ENCODE assay signal across 13 mouse cellular contexts in genomic region chr16:30645841-30646558, GRCm38 (mm10). TPM values are rescaled to one million over a fixed set of nuclear protein-coding genes. Genes with fewer than 3 reads are reported as not detected.
A peak's percentile ranks its signal among the peaks of the same experiment; 100 is the strongest.
DNase-seq lines count a peak whose midpoint lies in the region; ATAC-seq and TF ChIP-seq lines count a peak whose summit lies in the region.
"Had no signal": no experiment of that assay in that cellular context is flagged by ENCODE, and none has a peak within 500 bp of the region (broad histone marks: within the 10 kb centered on the region; RNA-seq: fewer than 3 reads in every experiment).

No protein-coding gene starts in this region.

- no peak for TF ChIP-seq POLR2A in CH12.LX (IDR thresholded peaks at IDR 0.05; ENCODE audit: low read depth, low read length)

- 23% methylated on average over 9 of the region's 9 CpGs for WGBS in kidney, embryonic 14.5 days
- 25% methylated on average over 9 of the region's 9 CpGs for WGBS in embryonic facial prominence, embryonic 15.5 days
- 40% methylated on average over 9 of the region's 9 CpGs for WGBS in heart, embryonic 11.5 days (ENCODE audit: insufficient replicate concordance)

- TF ChIP-seq RAD21 in CH12.LX (IDR thresholded peaks at IDR 0.05; ENCODE audit: low read depth, low read length) = peak; percentile 14

- H3K36me3 ChIP-seq in kidney, embryonic 14.5 days (ENCODE audit: control insufficient read depth, insufficient read depth, low read length) = no peaks in the 10 kb centered on the region
- no peaks in the 10 kb centered on the region for H3K36me3 ChIP-seq in CH12.LX (replicated peaks in 1 of 2; ENCODE audit: control insufficient read depth in 1 of 2, insufficient read depth in 1 of 2, low read length in 1 of 2)
- H3K36me3 ChIP-seq in embryonic facial prominence, embryonic 15.5 days = no peaks in the 10 kb centered on the region
- H3K36me3 ChIP-seq in heart, embryonic 11.5 days (ENCODE audit: control insufficient read depth, insufficient read depth, low read length) = no peaks in the 10 kb centered on the region
- H3K36me3 ChIP-seq: G1E; limb, embryonic 13.5 days had no signal

- DNase-seq in kidney, adult 9 months = peak; percentile 40
- DNase-seq in CH12.LX (ENCODE audit: extremely low read depth) (peak; percentile 96), adipocyte (ENCODE audit: low spot score) (peak; percentile 72)
- no peak for DNase-seq in heart, adult 11 months
- no peak for DNase-seq in layer of hippocampus, postnatal 25 days (ENCODE audit: extremely low spot score in 1 of 2, low spot score in 1 of 2)
- DNase-seq: gastrocnemius, postnatal 10 days; kidney, adult 18-20 months; right cerebral cortex, postnatal 14 days had no signal

- no peaks in the 10 kb centered on the region for H3K9me3 ChIP-seq in kidney, embryonic 14.5 days (ENCODE audit: control insufficient read depth, low read length)
- peaks cover 35% of the 10 kb centered on the region for H3K9me3 ChIP-seq in CH12.LX (replicated peaks; ENCODE audit: low read length)
- H3K9me3 ChIP-seq in embryonic facial prominence, embryonic 15.5 days (replicated peaks) = 0 out of 2 replicates have a peak, but pooled peaks cover 2% of the 10 kb centered on the region
- no peaks in the 10 kb centered on the region for H3K9me3 ChIP-seq in heart, embryonic 11.5 days (replicated peaks; ENCODE audit: control insufficient read depth, low read length)

- dilution Hi-C loops in CH12.LX (cut with MboI; ENCODE audit: extremely low pct_ligation_motif_present, extremely low pct_unique_long_range_greater_than_20kb, low sequenced_read_pairs) = no loop called here

- no peaks in the 10 kb centered on the region for H3K79me2 ChIP-seq in CH12.LX (replicated peaks; ENCODE audit: control insufficient read depth, extremely low read depth, insufficient read depth, poor library complexity, severe bottlenecking)

- TF ChIP-seq CTCF in CH12.LX (conservative IDR thresholded peaks at IDR 0.05 in 1 of 2, IDR thresholded peaks at IDR 0.05 in 1 of 2; ENCODE audit: low read depth in 2 of 2, low read length in 2 of 2) = no peak

- no peaks in the 10 kb centered on the region for H3K27me3 ChIP-seq in kidney, embryonic 14.5 days (ENCODE audit: control insufficient read depth, insufficient read depth, low read length)
- no peaks in the 10 kb centered on the region for H3K27me3 ChIP-seq in CH12.LX (replicated peaks)
- H3K27me3 ChIP-seq in embryonic facial prominence, embryonic 15.5 days = no peaks in the 10 kb centered on the region
- no peaks in the 10 kb centered on the region for H3K27me3 ChIP-seq in heart, embryonic 11.5 days (ENCODE audit: control insufficient read depth, insufficient read depth, low read length)
- H3K27me3 ChIP-seq: limb, embryonic 13.5 days had no signal

- in situ Hi-C loops in CH12.LX (cut with MboI; ENCODE audit: low pct_ligation_motif_present, low pct_unique_long_range_greater_than_20kb, low sequenced_read_pairs) = no loop called here

- TF ChIP-seq EP300 in CH12.LX (IDR thresholded peaks at IDR 0.05; ENCODE audit: low read length) = peak; percentile 74

- H3K4me3 ChIP-seq in kidney, embryonic 14.5 days (ENCODE audit: low read length) = no peak overlapping the region
- H3K4me3 ChIP-seq in CH12.LX (replicated peaks in 1 of 3; ENCODE audit: low read depth in 2 of 3, low read length in 2 of 3, poor library complexity in 1 of 3) = peak overlapping the region in 1 of 3 experiments; percentile 16
- H3K4me3 ChIP-seq in embryonic facial prominence, embryonic 15.5 days (replicated peaks) = no peak overlapping the region
- no peak overlapping the region for H3K4me3 ChIP-seq in heart, embryonic 11.5 days (ENCODE audit: low read depth, low read length)
- H3K4me3 ChIP-seq: limb, embryonic 13.5 days had no signal

- no peak overlapping the region for H3K4me2 ChIP-seq in kidney, embryonic 14.5 days (replicated peaks; ENCODE audit: low read depth, low read length)
- peak overlapping the region; percentile 70 for H3K4me2 ChIP-seq in CH12.LX (ENCODE audit: insufficient read depth, low read depth, poor library complexity, severe bottlenecking)
- no peak overlapping the region for H3K4me2 ChIP-seq in embryonic facial prominence, embryonic 15.5 days (replicated peaks)
- H3K4me2 ChIP-seq in heart, embryonic 11.5 days = no peak overlapping the region
- H3K4me2 ChIP-seq: limb, embryonic 13.5 days had no signal

- ATAC-seq in kidney, embryonic 14.5 days (ENCODE audit: low FRiP score, low TSS enrichment) = no peak
- ATAC-seq in embryonic facial prominence, embryonic 15.5 days (ENCODE audit: insufficient number of reproducible peaks, low FRiP score, low TSS enrichment, low read depth) = no peak
- no peak for ATAC-seq in heart, embryonic 11.5 days (replicated peaks; ENCODE audit: insufficient number of reproducible peaks, low FRiP score, low TSS enrichment)

- no peak overlapping the region for H3K27ac ChIP-seq in kidney, embryonic 14.5 days (ENCODE audit: low read depth, low read length)
- H3K27ac ChIP-seq in CH12.LX (ENCODE audit: insufficient read depth, low read depth) = peak overlapping the region; percentile 84
- 0 out of 2 replicates have a peak overlapping the region, but pooled peaks have one; percentile 23 for H3K27ac ChIP-seq in embryonic facial prominence, embryonic 15.5 days (replicated peaks)
- no peak overlapping the region for H3K27ac ChIP-seq in heart, embryonic 11.5 days (ENCODE audit: low read depth, low read length)
- H3K27ac ChIP-seq: limb, embryonic 13.5 days had no signal

- no peak overlapping the region for H3K9ac ChIP-seq in kidney, embryonic 14.5 days (ENCODE audit: low read depth, low read length)
- no peak overlapping the region for H3K9ac ChIP-seq in CH12.LX (ENCODE audit: insufficient read depth, low read depth)
- H3K9ac ChIP-seq in embryonic facial prominence, embryonic 15.5 days = no peak overlapping the region
- H3K9ac ChIP-seq in heart, embryonic 11.5 days (ENCODE audit: low read depth, low read length) = no peak overlapping the region
- H3K9ac ChIP-seq: limb, embryonic 13.5 days had no signal

- 0 out of 2 replicates have a peak, but pooled peaks cover 3% of the 10 kb centered on the region for H3K4me1 ChIP-seq in kidney, embryonic 14.5 days (ENCODE audit: control insufficient read depth, insufficient read depth, low read length)
- peaks cover 18 to 56% of the 10 kb centered on the region in 2 experiments for H3K4me1 ChIP-seq in CH12.LX (ENCODE audit: control insufficient read depth in 1 of 2, insufficient read depth in 2 of 2)
- H3K4me1 ChIP-seq in embryonic facial prominence, embryonic 15.5 days = peaks cover 9% of the 10 kb centered on the region; the same call in 1 of the 2 replicates
- H3K4me1 ChIP-seq in heart, embryonic 11.5 days (ENCODE audit: control insufficient read depth, insufficient read depth, low read length) = no peaks in the 10 kb centered on the region

TF ChIP-seq in CH12.LX, 34 proteins besides CTCF, POLR2A, EP300 and RAD21 (continues in another document):
- TF ChIP-seq NELFE (IDR thresholded peaks at IDR 0.05; ENCODE audit: low read depth, low read length) = 0 out of 2 replicates have a peak, but pooled peaks have one; percentile 13
- TF ChIP-seq MAZ (IDR thresholded peaks at IDR 0.05; ENCODE audit: low read depth, low read length) = peak; percentile 87
- 0 out of 2 replicates have a peak, but pooled peaks have one; percentile 12 for TF ChIP-seq TBP (conservative IDR thresholded peaks at IDR 0.05; ENCODE audit: low read depth, low read length)
- peak; percentile 46; the same call in 1 of the 2 replicates for TF ChIP-seq MAFK (IDR thresholded peaks at IDR 0.05; ENCODE audit: insufficient replicate concordance, low read length)
- no peak; the same call in 1 of the 2 replicates for TF ChIP-seq JUND (conservative IDR thresholded peaks at IDR 0.05; ENCODE audit: low read depth, low read length)
- peak; percentile 74 for TF ChIP-seq IRF4 (IDR thresholded peaks at IDR 0.05; ENCODE audit: low read depth, low read length)
- peak; percentile 98 for TF ChIP-seq ETS1 (conservative IDR thresholded peaks at IDR 0.05; ENCODE audit: low read depth, low read length)
- TF ChIP-seq MYC (IDR thresholded peaks at IDR 0.05; ENCODE audit: low read depth, low read length) = peak; percentile 75; the same call in 1 of the 2 replicates
- no peak for TF ChIP-seq ZC3H11A (IDR thresholded peaks at IDR 0.05; ENCODE audit: low read depth, low read length)
- TF ChIP-seq JUN (IDR thresholded peaks at IDR 0.05; ENCODE audit: insufficient read depth, low read depth, low read length) = no peak; the same call in 1 of the 2 replicates
- TF ChIP-seq MEF2A (IDR thresholded peaks at IDR 0.05; ENCODE audit: borderline replicate concordance, low read depth, low read length) = peak; percentile 98
- TF ChIP-seq HCFC1 (IDR thresholded peaks at IDR 0.05; ENCODE audit: low read depth, low read length) = no peak; the same call in 1 of the 2 replicates
- TF ChIP-seq E2F4 (IDR thresholded peaks at IDR 0.05; ENCODE audit: insufficient replicate concordance, low read depth, low read length) = no peak
- no peak for TF ChIP-seq USF1 (IDR thresholded peaks at IDR 0.05; ENCODE audit: low read depth, low read length)
- TF ChIP-seq GABPA (IDR thresholded peaks at IDR 0.05; ENCODE audit: insufficient replicate concordance, low read depth, low read length) = no peak
- peak; percentile 85 for TF ChIP-seq MAX (IDR thresholded peaks at IDR 0.05; ENCODE audit: low read length)
- TF ChIP-seq MXI1 (IDR thresholded peaks at IDR 0.05; ENCODE audit: low read depth, low read length) = no peak
- TF ChIP-seq TCF12 (IDR thresholded peaks at IDR 0.05; ENCODE audit: low read depth, low read length) = peak; percentile 93
- no peak for TF ChIP-seq ELF1 (IDR thresholded peaks at IDR 0.05; ENCODE audit: low read depth, low read length)

RNA-seq across cellular contexts. Expression of gene Fam43a, which starts 46.5 kb away (rescaled TPM):
- polyA plus RNA-seq in kidney, embryonic 14.5 days (2014; fragmentation: Nextera tagmentation; extraction: Ambion mirVana) = 7.2 and 9.2 TPM in 2 replicates
- total RNA-seq in CH12.LX (2012; rRNA removed) (82.2 and 106 TPM in 2 replicates), CH12.LX (2014; rRNA removed) (77.1 and 82.1 TPM in 2 replicates)
- polyA plus RNA-seq in CH12.LX (2012; ENCODE audit: insufficient read length, low read depth) = 106 and 121 TPM in 2 replicates
- 26.6 and 28.5 TPM in 2 replicates for polyA plus RNA-seq in embryonic facial prominence, embryonic 15.5 days (2015; fragmentation: Nextera tagmentation; extraction: Ambion mirVana)
- total RNA-seq in layer of hippocampus, postnatal 25 days (2021) = 10 to 100 TPM in 1 of 2 experiments, 1 to 10 TPM in 1; 9.0 to 12.7 TPM
- polyA plus RNA-seq in heart, embryonic 11.5 days (2014; fragmentation: Nextera tagmentation; extraction: Ambion mirVana) = 5.7 and 6.6 TPM in 2 replicates
- total RNA-seq: G1E had no signal

RNA-seq across cellular contexts. Expression of gene Lsg1, which starts 58.6 kb away (rescaled TPM):
- polyA plus RNA-seq in kidney, embryonic 14.5 days (2014; fragmentation: Nextera tagmentation; extraction: Ambion mirVana) = 56.8 and 74.8 TPM in 2 replicates
- total RNA-seq in CH12.LX (2012; rRNA removed) (58.4 and 70.8 TPM in 2 replicates), CH12.LX (2014; rRNA removed) (94.7 and 106 TPM in 2 replicates)
- polyA plus RNA-seq in CH12.LX (2012; ENCODE audit: insufficient read length, low read depth) = 189 and 261 TPM in 2 replicates
- 56.7 and 59.1 TPM in 2 replicates for polyA plus RNA-seq in embryonic facial prominence, embryonic 15.5 days (2015; fragmentation: Nextera tagmentation; extraction: Ambion mirVana)
- total RNA-seq in layer of hippocampus, postnatal 25 days (2021) = 10 to 100 TPM; 17.3 to 21.1 TPM
- 47.8 and 51.3 TPM in 2 replicates for polyA plus RNA-seq in heart, embryonic 11.5 days (2014; fragmentation: Nextera tagmentation; extraction: Ambion mirVana)

Comparison
In these comparisons a context has a peak if more than half of its experiments do, and no peak if none do; other contexts are left out.
1. DNase-seq: peak in kidney, adult 9 months (single experiment), CH12.LX (single experiment) and adipocyte (single experiment); none in heart, adult 11 months (single experiment) and layer of hippocampus, postnatal 25 days (0 of 2).
2. H3K27ac ChIP-seq: peak in CH12.LX (single experiment) and embryonic facial prominence, embryonic 15.5 days (single experiment); none in kidney, embryonic 14.5 days (single experiment) and heart, embryonic 11.5 days (single experiment).